Mouse (Mus musculus): Measurements from ENCODE around the gene Pctp. TPM values are rescaled to one million over a fixed set of nuclear protein-coding genes. Genes with fewer than 3 reads are reported as not detected.

The Pctp gene
- total and polyA plus RNA-seq, 2 experiments = 18.5 to 63.1 TPM

- peak; percentile 84 for DNase-seq (ENCODE audit: extremely low read depth, low read depth, low spot score)
- H3K79me2 ChIP-seq (ENCODE audit: control insufficient read depth, insufficient read depth, low read length) = no peaks in the 10 kb centered on the region
- 30% methylated on average over 14 of the region's 14 CpGs for WGBS
- H3K4me1 ChIP-seq (ENCODE audit: control insufficient read depth, insufficient read depth, low read length) = peaks cover 6% of the 10 kb centered on the region
- no peak overlapping the region for H3K27ac ChIP-seq (replicated peaks; ENCODE audit: insufficient read depth, low read depth, low read length)
- H3K36me3 ChIP-seq (ENCODE audit: control insufficient read depth, insufficient read depth, low read length) = no peaks in the 10 kb centered on the region
- TF ChIP-seq CTCF (IDR thresholded peaks at IDR 0.05; ENCODE audit: low read depth, low read length) = no peak
- TF ChIP-seq POLR2A (IDR thresholded peaks at IDR 0.05; ENCODE audit: extremely low read depth, insufficient read depth, low read length) = no peak
- H3K27me3 ChIP-seq (ENCODE audit: control insufficient read depth, insufficient read depth, low read length) = 0 out of 2 replicates have a peak, but pooled peaks cover under 1% of the 10 kb centered on the region
- H3K9ac ChIP-seq (ENCODE audit: low read depth, low read length) = no peak overlapping the region
- H3K4me3 ChIP-seq (ENCODE audit: insufficient read depth, low read depth, low read length) = no peak overlapping the region
Measured at GRCm38 (mm10) chr11:90025891-90026801, 23.5 kb upstream of the Pctp start.

- no peak overlapping the region for H3K27ac ChIP-seq (replicated peaks; ENCODE audit: insufficient read depth, low read depth, low read length)
- 12% methylated on average over 7 of the region's 7 CpGs for WGBS
- H3K9ac ChIP-seq (ENCODE audit: low read depth, low read length) = no peak overlapping the region
- H3K79me2 ChIP-seq (ENCODE audit: control insufficient read depth, insufficient read depth, low read length) = no peaks in the 10 kb centered on the region
- DNase-seq (ENCODE audit: extremely low read depth, low read depth, low spot score) = peak; percentile 46
- no peaks in the 10 kb centered on the region for H3K27me3 ChIP-seq (ENCODE audit: control insufficient read depth, insufficient read depth, low read length)
- no peak for TF ChIP-seq POLR2A (IDR thresholded peaks at IDR 0.05; ENCODE audit: extremely low read depth, insufficient read depth, low read length)
- TF ChIP-seq CTCF (IDR thresholded peaks at IDR 0.05; ENCODE audit: low read depth, low read length) = peak; percentile 12; the same call in 1 of the 2 replicates
- no peaks in the 10 kb centered on the region for H3K4me1 ChIP-seq (ENCODE audit: control insufficient read depth, insufficient read depth, low read length)
- no peaks in the 10 kb centered on the region for H3K36me3 ChIP-seq (ENCODE audit: control insufficient read depth, insufficient read depth, low read length)
- no peak overlapping the region for H3K4me3 ChIP-seq (ENCODE audit: insufficient read depth, low read depth, low read length)
Measured at GRCm38 (mm10) chr11:90019161-90019560, 16.5 kb upstream of the Pctp start.

GRCm38 (mm10) chr11:90015281-90015680, 12.6 kb upstream of the Pctp start:
- no peak for TF ChIP-seq POLR2A (IDR thresholded peaks at IDR 0.05; ENCODE audit: extremely low read depth, insufficient read depth, low read length)
- no peak for TF ChIP-seq CTCF (IDR thresholded peaks at IDR 0.05; ENCODE audit: low read depth, low read length)

GRCm38 (mm10) chr11:90013657-90014056, 11.0 kb upstream of the Pctp start:
- Histone ChIP-seq H3K79me2 (ENCODE audit: control insufficient read depth, insufficient read depth, low read length) (no peaks in the 10 kb centered on the region), H3K9ac (ENCODE audit: low read depth, low read length) (no peak overlapping the region), H3K4me1 (ENCODE audit: control insufficient read depth, insufficient read depth, low read length) (no peaks in the 10 kb centered on the region), H3K36me3 (ENCODE audit: control insufficient read depth, insufficient read depth, low read length) (no peaks in the 10 kb centered on the region), H3K27ac (replicated peaks; ENCODE audit: insufficient read depth, low read depth, low read length) (no peak overlapping the region), H3K4me3 (ENCODE audit: insufficient read depth, low read depth, low read length) (no peak overlapping the region), H3K27me3 (ENCODE audit: control insufficient read depth, insufficient read depth, low read length) (no peaks in the 10 kb centered on the region)
- DNase-seq (ENCODE audit: extremely low read depth, low read depth, low spot score) = no peak
- no peak for TF ChIP-seq POLR2A (IDR thresholded peaks at IDR 0.05; ENCODE audit: extremely low read depth, insufficient read depth, low read length)
- no peak for TF ChIP-seq CTCF (IDR thresholded peaks at IDR 0.05; ENCODE audit: low read depth, low read length)
- WGBS = 89% methylated on average over 6 of the region's 6 CpGs

More at GRCm38 (mm10) chr11:90015281-90015680, 12.6 kb upstream of the Pctp start:
- H3K4me3 ChIP-seq (ENCODE audit: insufficient read depth, low read depth, low read length) = no peak overlapping the region
- no peak overlapping the region for H3K27ac ChIP-seq (replicated peaks; ENCODE audit: insufficient read depth, low read depth, low read length)
- H3K27me3 ChIP-seq (ENCODE audit: control insufficient read depth, insufficient read depth, low read length) = no peaks in the 10 kb centered on the region
- H3K79me2 ChIP-seq (ENCODE audit: control insufficient read depth, insufficient read depth, low read length) = no peaks in the 10 kb centered on the region
- 80% methylated on average over 7 of the region's 7 CpGs for WGBS
- no peak for DNase-seq (ENCODE audit: extremely low read depth, low read depth, low spot score)
- H3K4me1 ChIP-seq (ENCODE audit: control insufficient read depth, insufficient read depth, low read length) = no peaks in the 10 kb centered on the region
- no peak overlapping the region for H3K9ac ChIP-seq (ENCODE audit: low read depth, low read length)
- H3K36me3 ChIP-seq (ENCODE audit: control insufficient read depth, insufficient read depth, low read length) = no peaks in the 10 kb centered on the region

- Histone ChIP-seq H3K4me1 (ENCODE audit: control insufficient read depth, insufficient read depth, low read length) (peaks cover 14% of the 10 kb centered on the region), H3K9ac (ENCODE audit: low read depth, low read length) (no peak overlapping the region), H3K36me3 (ENCODE audit: control insufficient read depth, insufficient read depth, low read length) (no peaks in the 10 kb centered on the region), H3K27ac (replicated peaks; ENCODE audit: insufficient read depth, low read depth, low read length) (no peak overlapping the region), H3K79me2 (ENCODE audit: control insufficient read depth, insufficient read depth, low read length) (no peaks in the 10 kb centered on the region), H3K4me3 (ENCODE audit: insufficient read depth, low read depth, low read length) (no peak overlapping the region), H3K27me3 (ENCODE audit: control insufficient read depth, insufficient read depth, low read length) (no peaks in the 10 kb centered on the region)
- DNase-seq (ENCODE audit: extremely low read depth, low read depth, low spot score) = no peak
- TF ChIP-seq CTCF (IDR thresholded peaks at IDR 0.05; ENCODE audit: low read depth, low read length) (no peak), POLR2A (IDR thresholded peaks at IDR 0.05; ENCODE audit: extremely low read depth, insufficient read depth, low read length) (no peak)
- 72% methylated on average over 7 of the region's 7 CpGs for WGBS
Measured at GRCm38 (mm10) chr11:90007791-90008531, 5.3 kb upstream of the Pctp start.
